Mouse (Mus musculus) inflammation-experienced regulatory T-cells (primary cell): Measurements from ENCODE around the gene Vmn2r71. TPM values are rescaled to one million over a fixed set of nuclear protein-coding genes. Genes with fewer than 3 reads are reported as not detected.

Source experiments
- polyA plus RNA-seq, 2 experiments: library from polyadenylated mRNA; unstranded; fragments of 100-300 nt; shearing (Covaris generic); gene quantifications; one replicate each; pipeline ENCODE4 v1.2.1; 2017

Gene Vmn2r71
- polyA plus RNA-seq: not detected

GRCm38 (mm10) chr7:85562787-85563186, at the start of gene Vmn2r71:
Vmn2r71 (plus strand) TSS chr7:85563087.

GRCm38 (mm10) chr7:85569092-85569491, 6.2 kb downstream of the Vmn2r71 start, which contains the start of gene Vmn2r70:
Vmn2r70 (minus strand) TSS chr7:85569192.

Other genes starting within 250 kb of the Vmn2r71 start
- under 1 TPM; 0.04 to 0.09 TPM for gene Vmn2r69, start 147.2 kb upstream of the Vmn2r71 start, polyA plus RNA-seq
- gene Vmn2r70, start 6.1 kb downstream of the Vmn2r71 start, polyA plus RNA-seq: under 1 TPM; 0.07 to 0.17 TPM
- gene Vmn2r72, start 192.0 kb downstream of the Vmn2r71 start, polyA plus RNA-seq: under 1 TPM in 1 of 2 experiments, not detected in 1; 0.05 TPM